Mouse (Mus musculus) ES-E14 (cell line): ENCODE results near the gene Inpp4b.

Experiments
- CHD2 ChIP-seq: IDR thresholded peaks from 2 replicates; pipeline ENCODE4 v1.6.1; 2014; ENCODE audit warnings: mild to moderate bottlenecking, low read depth, low read length, inconsistent platforms
- HCFC1 ChIP-seq: IDR thresholded peaks from 2 replicates; pipeline ENCODE4 v1.6.1; 2012; ENCODE audit warnings: low read length, inconsistent platforms, borderline replicate concordance; ENCODE audit not compliant: insufficient read depth
- MAFK ChIP-seq: IDR thresholded peaks from 2 replicates; pipeline ENCODE4 v1.6.1; 2014; ENCODE audit warnings: mild to moderate bottlenecking, low read depth, low read length, inconsistent platforms; ENCODE audit not compliant: insufficient read depth
- ZC3H11A ChIP-seq: IDR thresholded peaks from 2 replicates; pipeline ENCODE4 v1.6.1; 2012; ENCODE audit warnings: low read depth, mild to moderate bottlenecking, inconsistent platforms, low read length, borderline replicate concordance
- ZNF384 ChIP-seq: IDR thresholded peaks from 2 replicates; pipeline ENCODE4 v1.6.1; 2012; ENCODE audit warnings: low read depth, low read length, inconsistent platforms

DNA sequence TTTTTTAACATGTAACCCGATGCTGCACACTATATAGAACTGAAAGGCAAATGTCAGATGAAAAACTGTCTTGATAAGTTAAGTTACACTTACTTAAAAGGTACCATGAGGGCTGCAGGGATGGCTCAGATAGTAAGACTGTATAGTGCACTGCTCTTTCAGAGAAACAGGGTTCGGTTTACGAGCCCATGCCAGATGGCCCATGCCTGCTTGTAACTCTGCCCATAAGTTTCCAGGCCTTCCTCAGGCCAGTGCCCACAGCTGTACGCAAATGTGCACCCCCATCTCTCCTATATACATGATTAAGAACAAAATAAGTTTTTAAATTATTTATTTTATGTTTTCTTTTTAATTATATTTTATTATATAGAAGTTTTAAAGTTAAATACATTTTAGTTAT, 300.7 kb downstream of the Inpp4b start:
- no peak for TF ChIP-seq ZC3H11A
- TF ChIP-seq HCFC1, result no peak
- no peak for TF ChIP-seq MAFK
- TF ChIP-seq CHD2, result no peak
- TF ChIP-seq ZNF384, result no peak
